Mouse (Mus musculus) adrenal gland, postnatal 25 days (tissue): ENCODE measurements around the gene Gm14496. TPM values are rescaled to one million over a fixed set of nuclear protein-coding genes. Genes with fewer than 3 reads are reported as not detected.
"Not testable (repeated sequence)": the region's sequence is repeated elsewhere in the genome, so short reads cannot be mapped to it uniquely, and the experiment has no call there.

Source experiments
- DNase-seq: peaks from one replicate; pipeline ENCODE4 v3.0.0; 2021; ENCODE audit warnings: mixed read lengths
- long read RNA-seq: library from polyadenylated mRNA; stranded (forward); transcript quantifications from one replicate; pipeline ENCODE4 v2.0.0, GENCODE M21; 2021
- total RNA-seq: library from RNA; stranded (reverse); gene quantifications from 2 replicates; pipeline ENCODE4 v1.2.3, GENCODE M21; 2021

Gm14496 gene
- not detected in 2 replicates for total RNA-seq
- long read RNA-seq: 0 reads

DNA sequence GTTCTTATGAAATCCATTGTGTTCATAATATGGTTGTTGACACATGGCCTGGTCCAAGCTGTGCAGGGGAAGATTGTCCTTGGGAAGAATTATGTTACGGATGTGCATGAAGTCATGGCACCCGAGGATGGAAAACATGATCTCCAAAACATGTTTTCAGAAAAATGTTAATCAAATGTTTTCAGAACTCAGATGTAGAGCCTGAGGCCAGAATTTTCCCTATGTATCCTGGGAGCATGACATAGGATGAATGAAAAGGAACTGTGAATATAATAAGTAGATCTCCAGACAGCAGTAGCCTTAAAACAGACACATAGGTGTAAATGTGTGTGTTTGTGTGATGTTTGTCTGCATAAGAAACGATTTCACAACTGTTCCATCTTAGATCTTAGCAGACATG lies at the start of gene Gm14496:
Gene Gm14496, plus strand, starts transcription at position 301 of the 400 bp plus-strand sequence.
- no peak for DNase-seq

- DNase-seq: not testable (repeated sequence)
These were observed 37.9 kb upstream of the Gm14496 start for GRCm38 (mm10) chr2:181952747-181953680.

DNA sequence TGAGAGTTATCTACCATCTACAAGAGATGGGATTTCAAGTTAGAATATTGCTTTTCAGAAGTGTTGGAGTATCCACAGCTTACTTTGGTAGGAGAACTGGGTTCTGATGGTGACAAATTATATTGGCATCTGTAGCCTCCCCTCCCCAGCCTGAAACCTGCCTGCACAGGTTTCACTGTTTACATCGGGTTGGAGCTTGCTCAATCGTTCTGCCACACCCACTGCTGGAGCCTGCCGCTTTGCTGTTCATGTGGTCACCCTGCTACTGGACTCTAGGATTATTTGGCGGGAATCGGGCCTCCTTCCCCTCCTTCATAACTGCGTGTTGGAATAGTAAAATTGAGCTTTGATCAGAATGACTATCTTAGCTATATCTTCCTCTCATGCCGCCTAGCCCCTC lies 22.5 kb upstream of the Gm14496 start:
- DNase-seq: no peak

DNA sequence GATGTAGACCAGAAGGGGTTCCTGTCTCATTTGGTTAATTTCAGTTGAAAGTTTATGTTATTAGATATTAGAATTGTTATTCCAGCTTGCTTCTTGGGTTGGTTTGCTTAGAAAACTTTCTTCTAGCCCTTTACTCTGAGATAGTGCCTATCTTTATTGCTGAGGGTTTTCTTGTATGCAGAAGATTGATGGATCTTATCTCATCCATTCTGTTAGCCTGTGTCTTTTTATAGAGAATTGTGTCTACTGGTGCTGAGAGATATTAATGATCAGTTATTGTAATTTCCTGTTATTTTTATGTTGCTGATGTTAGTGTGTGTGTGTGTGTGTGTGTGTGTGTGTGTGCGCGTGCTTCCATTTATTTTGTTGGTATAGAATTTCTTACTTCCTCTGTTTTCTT lies 21.7 kb upstream of the Gm14496 start:
- no peak for DNase-seq

DNA sequence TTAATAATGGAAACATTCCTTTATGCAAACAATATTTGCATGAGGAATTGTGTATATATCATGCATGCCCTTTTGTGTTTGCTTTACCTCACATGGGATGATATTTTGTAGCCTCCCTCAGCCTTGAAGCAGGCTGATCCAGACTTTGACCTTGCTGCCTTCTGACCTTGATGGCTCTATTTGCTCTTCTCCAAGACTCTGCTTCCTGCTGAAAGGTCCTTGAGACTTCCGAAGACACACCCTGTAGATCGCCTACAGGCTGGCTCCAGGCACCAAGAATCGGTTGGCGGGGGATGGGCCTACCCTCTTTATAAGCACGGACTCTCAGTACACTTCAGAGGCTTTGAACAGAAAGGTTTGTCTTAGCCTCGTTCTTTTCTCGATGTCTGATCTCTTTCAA lies 9.0 kb upstream of the Gm14496 start:
- DNase-seq: not testable (repeated sequence)

Other genes with a start within 250 kb of the Gm14496 start
- gene Myt1, start 227.8 kb upstream of the Gm14496 start, total RNA-seq: 1.9 and 6.6 TPM in 2 replicates
- 57.3 and 90.5 TPM in 2 replicates for gene Pcmtd2, start 153.3 kb upstream of the Gm14496 start, total RNA-seq
- 16.0 and 19.8 TPM in 2 replicates for gene Polr3k, start 126.8 kb upstream of the Gm14496 start, total RNA-seq